ENCODE assay signal across 8 mouse cellular contexts in genomic region chr2:127335767-127336496, GRCm38 (mm10). TPM values are rescaled to one million over a fixed set of nuclear protein-coding genes. Genes with fewer than 3 reads are reported as not detected.
DNase-seq lines count a peak whose midpoint lies in the region; ATAC-seq and TF ChIP-seq lines count a peak whose summit lies in the region.

Dusp2 (plus strand) TSS chr2:127336159.

- no peaks in the 10 kb centered on the region; the same call in 1 of the 2 replicates for H3K4me1 ChIP-seq in intestine, postnatal 0 days (replicated peaks; ENCODE audit: control insufficient read depth, insufficient read depth, low read length)
- H3K4me1 ChIP-seq in limb, embryonic 10.5 days, result peaks cover 39% of the 10 kb centered on the region
- H3K4me1 ChIP-seq in midbrain, embryonic 11.5 days (ENCODE audit: control insufficient read depth, insufficient read depth, low read length), result peaks cover 5% of the 10 kb centered on the region

- H3K27ac ChIP-seq in intestine, postnatal 0 days (ENCODE audit: low read depth, low read length), result 0 out of 2 replicates have a peak within 1 kb of the TSS, but pooled peaks have one; percentile 5
- H3K27ac ChIP-seq in limb, embryonic 10.5 days, result peak within 1 kb of the TSS; percentile 81
- H3K27ac ChIP-seq in midbrain, embryonic 11.5 days (ENCODE audit: low read depth, low read length), result no peak within 1 kb of the TSS

- ATAC-seq in granulocyte monocyte progenitor cell, adult 5-6 weeks (replicated peaks; ENCODE audit: poor library complexity, severe bottlenecking), result peak; percentile 63
- peak; percentile 61 for ATAC-seq in intestine, postnatal 0 days
- ATAC-seq in midbrain, embryonic 11.5 days (ENCODE audit: low FRiP score), result peak; percentile 67

- peak within 1 kb of the TSS; percentile 31; the same call in 1 of the 2 replicates for H3K9ac ChIP-seq in intestine, postnatal 0 days (ENCODE audit: low read depth, low read length)
- H3K9ac ChIP-seq in midbrain, embryonic 11.5 days (ENCODE audit: low read length), result peak within 1 kb of the TSS; percentile 54

- H3K27me3 ChIP-seq in intestine, postnatal 0 days (replicated peaks; ENCODE audit: control insufficient read depth, insufficient read depth, low read length), result peaks cover 16% of the 10 kb centered on the region
- peaks cover 55% of the 10 kb centered on the region for H3K27me3 ChIP-seq in limb, embryonic 10.5 days (ENCODE audit: low read depth, poor library complexity, severe bottlenecking)
- peaks cover 24% of the 10 kb centered on the region for H3K27me3 ChIP-seq in midbrain, embryonic 11.5 days (ENCODE audit: control insufficient read depth, insufficient read depth, low read length)

- no peaks in the 10 kb centered on the region for H3K9me3 ChIP-seq in intestine, postnatal 0 days (ENCODE audit: control insufficient read depth)
- no peaks in the 10 kb centered on the region for H3K9me3 ChIP-seq in limb, embryonic 10.5 days (replicated peaks)
- H3K9me3 ChIP-seq in midbrain, embryonic 11.5 days (ENCODE audit: control insufficient read depth, low read length), result no peaks in the 10 kb centered on the region

- H3K4me3 ChIP-seq in intestine, postnatal 0 days (ENCODE audit: low read depth, low read length), result peak within 1 kb of the TSS; percentile 56
- peak within 1 kb of the TSS; percentile 66 for H3K4me3 ChIP-seq in limb, embryonic 10.5 days
- peak within 1 kb of the TSS; percentile 47 for H3K4me3 ChIP-seq in midbrain, embryonic 11.5 days (ENCODE audit: low read depth, low read length)

- DNase-seq in adrenal gland, adult 18-20 months (ENCODE audit: low spot score in 2 of 2), result peak; percentile 63 to 76
- DNase-seq in embryo, embryonic 11 days, result peak; percentile 76
- DNase-seq in limb, embryonic 10.5 days (ENCODE audit: low spot score), result peak; percentile 69
- peak; percentile 88 for DNase-seq in midbrain, embryonic 11.5 days (ENCODE audit: low spot score, missing footprints)
- peak; percentile 33 to 42 for DNase-seq in right cerebral cortex, postnatal 36 days (ENCODE audit: low spot score in 2 of 2)
- DNase-seq in urinary bladder, postnatal 36 days (ENCODE audit: low spot score in 2 of 2), result peak; percentile 28 to 63

- no peak for TF ChIP-seq CTCF in intestine, postnatal 0 days (IDR thresholded peaks at IDR 0.05; ENCODE audit: low read depth)

- under 1% methylated on average over 76 of the region's 76 CpGs for WGBS in intestine, postnatal 0 days
- WGBS in limb, embryonic 10.5 days, result under 1% methylated on average over 73 of the region's 76 CpGs
- WGBS in midbrain, embryonic 11.5 days, result under 1% methylated on average over 74 of the region's 76 CpGs

- H3K4me2 ChIP-seq in intestine, postnatal 0 days (replicated peaks; ENCODE audit: low read depth), result peak within 1 kb of the TSS; percentile 90
- peak within 1 kb of the TSS; percentile 78 for H3K4me2 ChIP-seq in midbrain, embryonic 11.5 days

- H3K36me3 ChIP-seq in intestine, postnatal 0 days (ENCODE audit: control insufficient read depth, insufficient read depth), result no peaks in the 10 kb centered on the region
- H3K36me3 ChIP-seq in limb, embryonic 10.5 days, result no peaks in the 10 kb centered on the region
- no peaks in the 10 kb centered on the region for H3K36me3 ChIP-seq in midbrain, embryonic 11.5 days (ENCODE audit: control insufficient read depth, insufficient read depth, low read length)

RNA-seq across cellular contexts. Expression of gene Dusp2, which starts in this region (rescaled TPM):
- 1 to 10 TPM in 1 of 2 experiments, under 1 TPM in 1; 0.66 to 2.0 TPM for total RNA-seq in adrenal gland, adult 18-20 months (2021)
- total RNA-seq in granulocyte monocyte progenitor cell, adult 5-6 weeks (2014; fragmentation: Nextera tagmentation), result 22.3 and 33.3 TPM in 2 replicates
- 50.4 and 51.2 TPM in 2 replicates for total RNA-seq in granulocyte monocyte progenitor cell, adult 5-6 weeks (2017)
- 3.7 and 4.4 TPM in 2 replicates for polyA plus RNA-seq in intestine, postnatal 0 days (2015; fragmentation: Nextera tagmentation; extraction: Ambion mirVana)
- 6.4 and 7.6 TPM in 2 replicates for polyA plus RNA-seq in limb, embryonic 10.5 days (2016; fragmentation: Nextera tagmentation; extraction: Ambion mirVana)
- 3.4 and 4.4 TPM in 2 replicates for polyA plus RNA-seq in midbrain, embryonic 11.5 days (2014; fragmentation: Nextera tagmentation; extraction: Ambion mirVana)

Comparison
In these comparisons a context has a peak if more than half of its experiments do, and no peak if none do; other contexts are left out.
1. RNA of gene Dusp2 (total RNA-seq): 22.3 to 51.2 TPM in granulocyte monocyte progenitor cell, adult 5-6 weeks; 0.66 to 2.0 TPM in adrenal gland, adult 18-20 months; every median in the first group is over 4 times any median in the second.
2. DNase-seq: peak in every context shown above with its lines; median percentile 88 in midbrain, embryonic 11.5 days; 76 in embryo, embryonic 11 days; 70 in adrenal gland, adult 18-20 months; 69 in limb, embryonic 10.5 days; 46 in urinary bladder, postnatal 36 days; 38 in right cerebral cortex, postnatal 36 days.
3. Peak in every context shown above with its lines, with median percentiles within 50 percentile points of each other: ATAC-seq and H3K4me3 ChIP-seq.